Mouse (Mus musculus): ENCODE data around the gene Spg20.

DNA sequence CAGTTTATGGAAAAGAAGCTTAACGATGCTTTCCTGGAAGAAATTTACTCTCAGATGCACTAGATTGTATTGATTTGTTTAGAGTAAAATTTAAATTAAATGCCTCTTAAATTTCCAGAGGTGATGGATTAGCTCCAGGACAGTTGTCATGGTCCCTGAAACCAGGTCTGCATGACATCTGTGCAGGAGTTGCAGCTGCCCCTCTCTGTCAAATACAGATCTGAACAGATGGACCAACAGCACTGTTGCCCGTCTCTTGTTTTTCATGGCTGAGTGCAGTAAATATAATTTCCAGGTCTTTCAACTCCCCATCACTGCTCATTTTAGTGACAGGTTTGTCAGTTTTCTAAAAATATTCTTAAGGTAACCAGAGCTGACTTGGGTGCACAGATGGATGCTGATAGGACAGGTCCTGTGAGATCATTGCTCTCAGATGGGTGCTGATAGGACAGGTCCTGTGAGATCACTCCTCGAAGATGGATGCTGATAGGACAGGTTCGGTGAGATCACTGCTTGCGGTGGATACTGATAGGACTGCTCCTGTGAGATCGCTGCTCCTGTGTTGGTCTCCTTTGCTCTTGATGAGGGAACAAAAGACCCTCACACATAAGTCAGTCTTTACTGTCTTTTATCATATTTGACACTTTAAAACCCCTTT, 19.8 kb downstream of the Spg20 start:
- TF ChIP-seq POLR2A (IDR thresholded peaks at IDR 0.05; ENCODE audit: extremely low read depth, insufficient read depth, low read length) (no peak), CTCF (IDR thresholded peaks at IDR 0.05; ENCODE audit: low read depth, low read length) (no peak)
